Mouse (Mus musculus): ENCODE data around the gene Cep170. TPM values are rescaled to one million over a fixed set of nuclear protein-coding genes. Genes with fewer than 3 reads are reported as not detected.
"Not testable (repeated sequence)": the region's sequence is repeated elsewhere in the genome, so short reads cannot be mapped to it uniquely, and the experiment has no call there.

Gene Cep170
- 100 to 1,000 TPM in 1 of 2 experiments, 10 to 100 TPM in 1; 86.7 to 106 TPM for total RNA-seq (2021)

DNA sequence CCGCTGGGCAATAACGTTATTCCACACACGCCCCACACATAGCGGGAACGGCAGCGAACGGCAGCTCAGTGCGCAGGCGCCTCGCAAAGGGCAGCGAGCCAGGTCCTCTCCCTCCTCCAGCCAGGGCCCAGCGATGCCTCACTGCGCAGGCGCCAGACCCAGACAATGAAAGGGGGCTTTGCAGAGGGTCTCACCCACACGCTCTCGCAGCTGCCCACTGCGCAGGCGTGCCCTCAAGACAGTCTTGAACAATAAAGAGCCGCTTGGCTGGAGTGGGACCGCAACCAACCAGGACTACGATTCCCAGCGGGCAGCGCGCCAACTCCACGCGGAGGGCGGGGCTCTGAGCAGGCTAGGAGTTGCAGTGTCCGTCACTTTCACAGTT, at the start of gene Cep170:
Gene Cep170 (minus strand): TSS at position 32 of the 385 bp plus-strand sequence.
- peak; percentile 97 to 98 for DNase-seq (ENCODE audit: low spot score in 2 of 2)
- intact Hi-C loops (cut with DNase I), result no loop called here

DNA sequence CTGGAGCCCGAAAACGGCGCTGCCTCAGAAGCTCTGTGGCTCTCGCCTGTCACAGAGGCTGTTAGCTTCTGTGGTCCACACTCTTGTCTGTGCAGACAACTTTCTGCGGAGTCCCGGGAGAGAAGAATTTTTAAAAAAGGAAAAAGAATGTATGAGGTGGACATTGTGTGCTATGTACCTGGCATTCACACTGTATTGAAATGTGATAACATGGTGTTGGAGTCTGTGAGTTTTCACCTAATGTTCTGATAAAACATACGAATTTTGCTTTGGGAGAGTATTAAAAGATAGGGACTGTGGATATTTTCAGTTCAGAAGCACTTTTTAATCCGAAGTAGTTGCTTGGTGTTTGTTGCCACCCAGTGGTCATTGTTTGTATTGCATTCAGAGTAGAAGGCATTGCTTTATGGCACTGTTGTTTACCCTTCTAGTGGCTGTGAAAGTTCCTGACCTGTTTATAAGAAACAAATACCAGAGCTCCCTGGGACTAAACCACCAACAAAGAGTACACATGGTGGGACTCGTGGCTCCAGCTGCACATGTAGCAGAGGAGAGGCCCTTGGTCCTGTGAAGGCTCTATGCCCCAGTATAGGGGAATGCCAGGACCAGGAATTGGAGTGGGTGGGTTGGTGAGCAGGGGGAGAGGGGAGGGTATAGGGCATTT, 48.2 kb upstream of the Cep170 start:
- DNase-seq (ENCODE audit: low spot score in 2 of 2), result peak in 1 of 2 experiments; percentile 60
- intact Hi-C loops (cut with DNase I), result loop anchor here (2.0 to 10.0 kb wide), 4 partner anchors 100 to 927 kb away; no protein-coding TSS in a partner anchor

DNA sequence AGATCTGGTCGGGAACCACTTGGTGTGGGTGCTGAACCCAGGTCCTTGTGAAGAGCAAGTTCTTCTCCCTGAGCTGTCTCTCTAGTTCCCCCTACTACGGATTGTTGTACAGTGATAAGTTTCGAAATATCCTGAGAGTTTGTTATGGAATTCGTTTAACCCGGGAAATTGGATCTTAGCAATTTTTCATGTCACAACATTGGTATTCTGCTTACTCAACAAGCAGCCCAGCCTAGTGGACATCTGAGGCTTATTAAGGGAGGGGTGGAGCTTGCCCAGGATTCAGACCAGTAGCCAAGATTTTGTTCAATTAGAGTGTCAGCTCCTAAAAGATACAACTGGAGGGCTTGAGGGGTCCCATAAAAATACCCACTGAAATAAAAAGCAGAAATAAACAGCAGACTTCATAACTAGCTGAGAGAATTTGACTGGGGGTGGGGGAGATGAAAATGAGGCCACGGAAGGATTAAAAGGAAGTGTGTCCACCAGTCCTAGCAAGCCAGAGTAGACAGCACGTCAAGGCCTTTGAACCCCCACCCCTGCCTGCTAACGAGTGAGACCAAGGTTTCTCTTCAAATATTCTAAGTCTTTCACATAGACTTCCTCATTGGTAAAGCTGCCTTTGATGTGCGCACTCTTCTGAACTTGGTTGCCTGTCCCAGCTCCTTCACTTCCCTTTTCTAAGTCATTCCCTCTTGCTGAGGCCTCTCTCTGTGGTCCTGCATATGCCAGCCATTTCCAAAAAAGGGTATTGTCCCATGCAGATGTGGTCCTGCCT, 39.1 kb upstream of the Cep170 start:
- no peak for DNase-seq (ENCODE audit: low spot score in 2 of 2)
- intact Hi-C loops (cut with DNase I), result no loop called here

DNA sequence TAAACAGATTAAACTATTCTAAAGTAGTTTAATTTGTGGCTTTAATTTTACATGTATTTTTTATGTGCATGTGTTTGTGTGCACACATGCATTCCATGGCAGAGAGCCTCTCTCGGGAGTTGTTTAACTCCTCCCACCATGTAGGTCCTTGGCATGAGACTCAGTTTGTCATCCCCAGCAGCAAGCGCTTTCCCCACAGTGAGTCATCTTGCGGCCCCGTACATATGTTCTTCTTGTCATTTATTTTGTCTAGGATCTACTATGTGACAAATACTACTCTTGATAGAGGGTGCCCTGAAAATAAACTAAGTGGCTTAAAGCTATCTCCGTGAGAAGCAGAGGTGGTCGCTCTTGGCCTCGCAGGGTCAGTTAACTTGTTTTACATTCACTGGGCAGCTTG, 37.5 kb upstream of the Cep170 start:
- DNase-seq (ENCODE audit: low spot score in 2 of 2), result peak in 1 of 2 experiments; percentile 30
- intact Hi-C loops (cut with DNase I), result no loop called here

DNA sequence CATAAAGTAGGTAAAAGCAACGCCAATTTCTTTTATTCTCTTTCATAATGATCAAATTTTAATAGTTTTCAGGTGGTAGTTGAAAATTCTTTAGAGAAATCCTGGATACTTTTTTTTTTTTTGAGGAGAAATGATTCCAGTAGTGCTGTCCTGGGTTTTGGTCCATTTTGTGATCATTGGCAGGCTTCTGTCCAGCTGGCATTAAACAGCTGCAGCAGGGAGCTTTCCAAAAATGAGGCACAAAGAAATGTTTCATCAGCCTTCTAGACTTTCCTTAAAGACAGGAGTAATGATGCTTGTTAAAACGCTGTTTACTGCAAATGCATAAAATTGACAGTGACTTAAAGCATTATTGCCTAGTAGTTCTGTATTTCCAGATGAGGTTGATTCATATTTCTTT, 35.5 kb upstream of the Cep170 start:
- intact Hi-C loops (cut with DNase I), result loop anchor here (10.0 kb wide), 1 partner anchor 115 kb away; no protein-coding TSS in a partner anchor
- no peak for DNase-seq (ENCODE audit: low spot score in 2 of 2)

DNA sequence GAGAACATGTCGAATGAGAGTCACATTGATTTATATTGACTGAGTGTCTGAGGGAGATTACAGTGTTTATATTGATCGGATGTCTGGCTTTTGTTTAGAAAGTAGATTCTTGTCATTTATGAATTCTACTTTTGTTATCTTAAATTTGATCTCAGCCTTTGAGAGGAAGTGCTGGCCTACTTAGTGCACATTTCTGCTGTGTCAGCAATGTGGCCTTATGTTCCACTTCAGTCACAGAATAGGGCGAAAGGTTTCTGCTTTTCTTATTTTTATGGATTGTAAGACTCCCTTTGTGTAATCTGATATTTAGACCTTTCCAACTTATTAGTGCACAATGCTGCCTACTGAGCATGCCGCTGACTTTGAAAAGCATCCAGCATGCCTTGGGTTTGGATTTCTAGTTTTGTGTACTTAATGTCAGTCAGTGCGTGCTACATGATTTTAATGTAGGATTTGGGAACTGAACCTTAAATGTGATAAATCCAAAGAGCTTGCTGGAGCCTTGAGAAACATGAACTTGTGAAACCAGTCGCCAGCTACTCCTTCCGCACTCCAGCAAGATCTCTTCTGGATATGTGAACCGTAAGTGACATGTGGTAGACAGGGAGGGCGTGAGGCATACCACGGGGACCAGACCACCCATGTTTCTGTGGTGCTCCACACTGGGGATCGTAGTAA, 34.9 kb upstream of the Cep170 start:
- intact Hi-C loops (cut with DNase I), result loop anchor here (10.0 kb wide), 1 partner anchor 114 kb away; no protein-coding TSS in a partner anchor
- DNase-seq (ENCODE audit: low spot score in 2 of 2), result no peak

DNA sequence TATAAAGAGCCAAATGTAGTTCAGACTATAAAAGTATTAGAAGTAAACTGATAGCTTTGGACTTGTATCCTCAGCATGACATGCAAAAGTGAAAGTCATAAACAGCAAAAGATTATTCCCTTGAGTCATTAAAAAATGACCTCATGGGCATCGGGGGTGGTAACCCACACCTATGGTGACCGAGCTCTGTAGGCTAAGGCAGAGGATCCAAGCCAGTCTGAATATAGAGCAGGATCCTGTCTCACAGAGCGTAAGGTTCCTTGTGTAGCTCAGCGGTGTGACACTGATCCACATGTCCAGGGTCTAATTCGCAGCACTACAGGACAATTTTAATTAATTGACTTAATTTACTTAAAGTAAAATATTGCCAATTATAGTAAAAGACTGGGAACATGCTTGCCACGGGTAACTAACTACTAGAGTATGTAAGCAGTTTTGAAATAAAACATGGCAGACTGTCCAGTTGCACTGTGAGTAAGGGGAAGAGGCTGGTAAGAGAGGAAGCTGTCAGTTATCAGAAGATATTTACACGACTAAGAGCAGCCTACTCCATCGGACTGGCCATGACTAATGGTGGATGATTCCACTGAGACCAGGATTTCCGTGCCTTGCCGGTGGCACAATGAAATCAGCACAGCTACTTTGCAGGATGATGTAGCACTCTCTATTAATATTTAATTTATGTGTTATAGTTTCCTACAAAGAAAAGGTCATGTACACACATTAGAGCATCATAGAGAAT, 33.4 kb upstream of the Cep170 start:
- no peak for DNase-seq (ENCODE audit: low spot score in 2 of 2)
- intact Hi-C loops (cut with DNase I), result loop anchor here (10.0 kb wide), 1 partner anchor 112 kb away; no protein-coding TSS in a partner anchor

DNA sequence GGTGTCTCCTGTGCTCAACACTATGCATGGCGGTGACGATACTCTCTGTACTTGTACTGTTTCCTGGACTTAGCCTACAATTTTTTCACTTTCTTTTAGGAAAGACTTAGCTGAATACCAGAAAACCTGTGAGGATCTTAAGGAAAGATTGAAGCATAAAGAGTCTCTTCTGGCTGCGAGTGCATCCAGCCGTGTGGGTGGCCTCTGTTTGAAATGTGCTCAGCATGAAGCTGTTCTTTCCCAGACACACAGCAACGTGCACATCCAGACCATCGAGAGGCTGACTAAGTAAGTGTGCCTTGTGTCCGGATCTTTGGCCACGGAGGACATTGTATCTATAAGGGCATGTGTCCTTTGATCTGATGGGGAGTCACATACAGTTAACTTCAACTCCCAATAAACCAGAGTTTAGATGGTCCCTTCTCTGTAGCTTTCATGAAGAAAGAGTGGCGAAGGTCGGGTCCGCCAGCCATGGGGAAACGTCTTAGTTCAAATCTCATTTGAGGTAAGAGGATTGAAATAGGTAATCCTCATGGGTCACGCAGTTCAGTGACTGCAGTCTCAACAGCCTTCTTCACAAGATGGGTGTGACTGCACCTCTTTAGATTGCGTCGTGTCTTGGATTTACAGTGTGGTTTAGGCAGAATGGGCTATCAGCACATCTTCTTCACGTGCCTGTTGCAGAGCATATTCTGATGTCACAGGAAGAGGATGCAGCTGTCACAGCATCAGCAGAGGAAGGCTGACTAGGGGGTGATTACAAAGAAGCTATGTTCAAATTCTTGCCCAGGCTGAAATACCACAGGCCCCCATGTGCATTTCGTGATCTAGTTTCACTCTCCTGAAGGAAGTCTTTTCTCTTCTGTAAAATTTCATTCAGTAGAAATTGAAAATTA, 31.5 kb upstream of the Cep170 start:
- peak in 1 of 2 experiments; percentile 25 for DNase-seq (ENCODE audit: low spot score in 2 of 2)
- intact Hi-C loops (cut with DNase I), result loop anchor here (10.0 kb wide), 1 partner anchor 111 kb away; no protein-coding TSS in a partner anchor

DNA sequence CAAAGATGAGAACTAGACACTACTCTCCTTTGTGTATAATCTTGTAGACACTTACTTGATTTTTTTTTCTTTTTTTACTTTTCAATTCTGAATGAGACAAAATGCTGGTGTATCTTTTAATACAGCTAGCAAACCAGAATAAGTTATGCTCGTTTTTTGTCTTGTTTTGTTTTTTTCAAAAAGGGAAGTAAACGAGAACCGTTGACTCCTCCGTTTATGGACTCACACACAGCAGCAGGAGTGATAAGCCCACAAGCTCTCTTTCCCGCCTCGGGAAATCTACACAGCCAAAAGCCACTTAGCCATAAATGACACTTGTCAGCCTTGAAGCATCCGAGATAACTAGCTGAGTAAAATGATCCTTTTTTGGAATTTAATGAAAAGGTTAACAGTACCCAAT, 22.7 kb upstream of the Cep170 start:
- intact Hi-C loops (cut with DNase I); DNase-seq (ENCODE audit: low spot score in 2 of 2): not testable (repeated sequence)

DNA sequence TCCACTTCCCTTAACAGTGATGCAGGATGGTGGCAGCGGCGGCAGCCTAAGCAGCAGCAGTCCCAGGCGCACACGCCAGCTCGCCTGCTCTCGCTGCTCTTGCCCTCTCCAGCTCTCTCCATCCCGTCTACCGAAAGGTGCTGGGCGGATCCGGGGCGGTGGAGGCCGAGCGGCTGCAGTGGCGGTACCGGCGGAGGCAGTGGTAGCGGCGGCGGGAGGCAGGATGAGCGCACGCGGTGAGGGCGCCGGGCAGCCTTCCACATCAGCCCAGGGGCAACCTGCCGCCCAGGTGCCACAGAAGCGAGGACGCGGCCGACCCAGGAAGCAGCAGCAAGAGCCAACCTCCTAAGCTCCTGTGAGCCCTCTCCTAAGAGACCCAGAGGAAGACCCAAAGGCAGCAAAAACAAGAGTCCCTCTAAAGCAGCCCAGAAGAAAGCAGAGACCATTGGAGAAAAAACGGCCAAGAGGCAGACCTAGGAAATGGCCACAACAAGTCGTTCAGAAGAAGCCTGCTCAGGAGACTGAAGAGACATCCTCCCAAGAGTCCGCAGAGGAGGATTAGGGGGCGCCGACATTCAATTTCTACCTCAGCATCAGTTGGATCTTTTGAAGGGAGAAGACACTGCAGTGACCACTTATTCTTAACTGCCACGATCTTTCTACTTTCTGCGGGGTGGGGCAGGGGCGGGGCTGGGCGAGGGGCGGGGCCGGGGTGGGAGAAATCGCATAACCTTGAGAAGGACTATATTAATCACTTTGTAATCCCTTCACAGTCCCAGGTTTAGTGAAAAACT, 21.8 kb upstream of the Cep170 start:
- intact Hi-C loops (cut with DNase I), result no loop called here
- DNase-seq (ENCODE audit: low spot score in 2 of 2), result no peak

DNA sequence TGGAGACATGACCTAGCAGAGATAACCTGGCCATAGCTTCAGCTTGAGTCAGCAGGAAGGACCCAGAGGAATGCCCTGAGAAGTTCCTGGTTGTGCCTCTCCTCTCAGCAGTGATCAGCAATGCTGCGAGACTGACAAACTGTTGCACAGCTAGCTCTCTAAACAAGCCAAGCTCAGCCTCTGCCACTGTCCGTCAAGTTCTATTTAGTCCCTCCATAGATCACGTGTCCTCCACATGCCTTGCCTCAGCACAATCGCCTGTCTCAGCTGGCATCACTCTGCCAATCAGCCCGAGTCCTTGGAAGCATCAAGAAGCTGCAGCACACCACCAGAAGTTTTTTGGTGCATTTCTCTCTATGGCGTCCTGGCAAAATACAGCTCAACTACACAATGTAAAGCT, 21.0 kb upstream of the Cep170 start:
- no peak for DNase-seq (ENCODE audit: low spot score in 2 of 2)
- intact Hi-C loops (cut with DNase I), result no loop called here

DNA sequence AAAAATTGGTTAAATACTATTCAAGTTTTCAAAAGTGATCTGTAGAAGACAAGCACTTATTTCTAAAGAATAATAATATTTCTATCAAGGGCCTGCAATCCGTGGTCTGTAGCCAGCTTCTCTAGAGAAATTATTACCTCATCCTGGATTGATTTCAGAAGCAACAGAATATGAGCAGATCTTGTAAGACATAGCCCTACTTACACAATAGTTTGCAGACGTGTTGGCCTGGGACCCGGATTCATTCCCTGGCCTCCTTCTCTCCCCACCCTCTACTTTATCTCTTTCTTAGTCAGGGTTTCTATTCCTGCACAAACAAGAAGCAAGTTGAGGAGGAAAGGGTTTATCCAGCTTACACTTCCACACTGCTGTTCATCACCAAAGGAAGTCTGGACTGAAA, 20.1 kb upstream of the Cep170 start:
- intact Hi-C loops (cut with DNase I), result no loop called here
- DNase-seq (ENCODE audit: low spot score in 2 of 2), result no peak

DNA sequence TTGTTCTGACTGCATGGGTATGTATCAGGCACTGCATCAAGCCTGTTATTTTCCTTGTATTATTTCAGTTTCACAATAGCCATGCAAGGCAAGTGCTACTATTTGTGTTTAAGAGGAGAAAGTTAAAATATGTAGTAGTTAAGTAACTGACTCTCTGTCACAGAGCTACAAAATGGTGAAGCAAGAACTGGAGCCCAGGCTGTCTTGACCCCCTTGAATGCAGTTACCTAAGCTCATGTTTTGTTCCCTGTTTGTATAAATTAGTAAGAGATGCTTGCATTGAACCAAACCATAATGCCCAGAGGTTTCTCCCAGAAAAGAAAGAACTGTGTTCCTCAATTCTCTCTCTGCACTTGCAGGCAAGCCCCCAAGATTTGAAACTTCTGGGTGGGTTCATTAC, 19.4 kb upstream of the Cep170 start:
- intact Hi-C loops (cut with DNase I), result no loop called here
- no peak for DNase-seq (ENCODE audit: low spot score in 2 of 2)

DNA sequence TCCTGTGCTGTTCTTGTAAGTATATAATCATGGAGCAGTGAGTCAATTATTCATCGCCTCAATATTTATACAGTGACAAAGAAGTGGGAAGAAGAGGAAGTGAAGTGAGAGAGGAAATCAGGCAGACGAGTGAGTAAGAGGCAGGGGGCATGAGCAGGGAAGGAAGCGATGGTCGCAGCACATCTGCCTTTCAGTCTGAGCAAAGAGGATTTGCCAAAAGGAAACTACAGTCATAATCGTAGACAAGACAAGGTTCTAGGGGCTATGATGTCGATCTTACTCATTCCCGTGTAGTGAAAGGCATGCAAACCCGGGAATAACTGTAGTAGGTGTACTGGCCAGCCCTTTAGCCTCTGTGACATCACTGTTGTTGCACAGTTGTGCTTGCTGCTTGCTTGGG, 18.7 kb upstream of the Cep170 start:
- intact Hi-C loops (cut with DNase I), result no loop called here
- no peak for DNase-seq (ENCODE audit: low spot score in 2 of 2)

DNA sequence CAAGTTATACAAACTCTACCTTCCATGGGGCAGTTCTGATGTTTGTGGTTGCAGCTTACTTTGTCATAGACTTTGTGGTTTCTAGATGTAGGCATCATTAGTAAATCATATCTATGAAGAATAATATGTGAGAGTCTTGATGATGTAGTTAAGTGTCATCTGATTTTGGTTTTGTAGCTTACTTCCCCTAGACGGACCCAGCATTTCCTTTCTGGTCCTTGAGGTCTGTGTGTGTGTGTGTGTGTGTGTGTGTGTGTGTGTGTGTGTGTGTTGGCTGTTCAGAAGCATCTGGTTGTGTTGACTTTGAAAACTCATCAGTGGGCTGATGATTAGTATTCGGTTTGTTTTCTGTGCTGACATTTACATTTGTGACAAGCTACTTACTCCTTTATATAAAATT, 18.2 kb upstream of the Cep170 start:
- intact Hi-C loops (cut with DNase I), result no loop called here
- no peak for DNase-seq (ENCODE audit: low spot score in 2 of 2)

DNA sequence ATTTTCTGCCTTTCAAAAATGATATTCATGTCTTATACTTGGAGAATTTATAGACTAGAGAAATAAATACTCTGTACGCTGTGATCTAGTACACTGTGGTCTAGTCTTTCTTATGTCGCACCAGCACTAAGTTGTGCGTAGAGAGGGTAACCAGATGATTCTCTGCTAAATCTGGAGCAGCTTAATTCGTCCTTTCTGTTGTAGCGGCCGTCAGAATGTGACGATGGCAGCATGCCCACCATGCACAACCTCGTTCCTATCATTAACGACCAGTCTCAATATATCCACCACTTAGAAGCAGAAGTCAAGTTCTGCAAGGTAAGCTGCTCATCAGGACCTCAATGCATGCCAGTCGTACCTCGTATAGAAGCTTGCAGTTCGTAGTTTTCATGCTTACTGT, 14.8 kb upstream of the Cep170 start:
- no peak for DNase-seq (ENCODE audit: low spot score in 2 of 2)
- intact Hi-C loops (cut with DNase I), result no loop called here

DNA sequence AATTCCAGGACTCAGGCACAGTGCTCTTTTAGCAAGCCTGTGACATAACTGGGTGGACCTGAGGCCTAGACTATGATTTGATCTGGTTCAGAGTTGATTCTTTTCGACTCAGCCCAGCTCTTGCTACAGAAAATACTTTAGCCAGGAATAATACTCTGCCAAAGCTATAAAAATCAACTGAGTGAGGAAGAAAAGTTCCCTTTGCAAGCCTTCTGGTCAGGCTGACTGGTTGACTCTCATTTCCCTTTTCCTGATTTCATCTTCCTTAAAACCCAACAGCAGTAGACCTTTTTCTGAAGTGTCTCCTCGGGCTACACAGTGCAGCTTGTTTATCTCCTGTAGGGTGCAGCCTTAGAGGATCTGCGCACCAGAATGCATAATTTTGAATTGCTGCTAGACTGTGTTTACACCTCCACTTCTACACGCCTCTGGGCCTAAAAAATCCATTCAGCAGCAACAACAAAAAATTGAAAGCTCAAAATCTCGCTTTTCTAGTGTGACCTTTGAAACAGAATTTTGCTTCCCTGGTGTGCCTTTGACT, 14.1 kb upstream of the Cep170 start:
- intact Hi-C loops (cut with DNase I), result no loop called here
- DNase-seq (ENCODE audit: low spot score in 2 of 2), result no peak

DNA sequence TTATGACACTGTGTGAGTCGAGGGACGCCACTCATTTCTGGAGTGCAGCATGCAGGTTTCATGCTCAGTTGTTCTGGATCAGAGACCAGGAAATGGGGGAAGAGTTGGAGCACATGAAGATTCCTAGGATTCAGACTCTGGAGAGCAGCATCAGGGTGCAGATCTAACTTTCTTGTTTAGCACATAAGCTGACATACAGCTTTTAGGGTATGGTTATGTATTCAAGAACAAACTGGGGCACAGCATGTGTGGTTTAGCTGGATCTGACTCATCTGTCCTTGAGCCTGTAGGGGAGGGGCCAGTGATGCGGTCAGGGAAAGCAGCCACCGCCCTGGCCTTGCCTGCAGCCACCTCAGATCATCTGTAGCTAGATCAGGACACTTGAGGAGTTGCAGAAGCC, 13.5 kb upstream of the Cep170 start:
- intact Hi-C loops (cut with DNase I), result no loop called here
- DNase-seq (ENCODE audit: low spot score in 2 of 2), result no peak
